Mouse (Mus musculus): ENCODE data around the gene Ugt1a9. TPM values are rescaled to one million over a fixed set of nuclear protein-coding genes. Genes with fewer than 3 reads are reported as not detected.
"Not testable (repeated sequence)": the region's sequence is repeated elsewhere in the genome, so short reads cannot be mapped to it uniquely, and the experiment has no call there.

The Ugt1a9 gene
- polyA plus RNA-seq, 1 experiment, result not detected

GRCm38 (mm10) chr1:88136646-88137045, 66.0 kb downstream of the Ugt1a9 start:
- TF ChIP-seq CTCF (IDR thresholded peaks at IDR 0.05; ENCODE audit: extremely low read depth, insufficient read depth, insufficient read length, insufficient replicate concordance), result no peak
- TF ChIP-seq POLR2A (IDR thresholded peaks at IDR 0.05; ENCODE audit: low read depth, low read length), result no peak
- Histone ChIP-seq H3K27me3 (ENCODE audit: control insufficient read depth, insufficient read depth, low read length) (no peaks in the 10 kb centered on the region), H3K36me3 (ENCODE audit: control insufficient read depth, insufficient read depth, low read length) (no peaks in the 10 kb centered on the region), H3K4me3 (ENCODE audit: extremely low read depth, insufficient read depth, insufficient read length) (no peak overlapping the region), H3K27ac (ENCODE audit: insufficient read depth, low read length) (no peak overlapping the region), H3K4me1 (ENCODE audit: control insufficient read depth, insufficient read depth, insufficient read length) (no peaks in the 10 kb centered on the region)
- 81% methylated on average over 2 of the region's 2 CpGs for WGBS
- DNase-seq (ENCODE audit: low read depth in 1 of 2, low spot score in 2 of 2), result no peak

GRCm38 (mm10) chr1:88137264-88137663, 66.7 kb downstream of the Ugt1a9 start:
- Histone ChIP-seq H3K36me3 (ENCODE audit: control insufficient read depth, insufficient read depth, low read length) (no peaks in the 10 kb centered on the region), H3K27ac (ENCODE audit: insufficient read depth, low read length) (no peak overlapping the region), H3K4me3 (ENCODE audit: extremely low read depth, insufficient read depth, insufficient read length) (no peak overlapping the region), H3K4me1 (ENCODE audit: control insufficient read depth, insufficient read depth, insufficient read length) (no peaks in the 10 kb centered on the region), H3K27me3 (ENCODE audit: control insufficient read depth, insufficient read depth, low read length) (no peaks in the 10 kb centered on the region)
- TF ChIP-seq CTCF (IDR thresholded peaks at IDR 0.05; ENCODE audit: extremely low read depth, insufficient read depth, insufficient read length, insufficient replicate concordance) (no peak), POLR2A (IDR thresholded peaks at IDR 0.05; ENCODE audit: low read depth, low read length) (no peak)
- no peak for DNase-seq (ENCODE audit: low read depth in 1 of 2, low spot score in 2 of 2)
- WGBS, result 89% methylated on average over 3 of the region's 3 CpGs

- Histone ChIP-seq H3K4me1 (ENCODE audit: control insufficient read depth, insufficient read depth, insufficient read length) (no peaks in the 10 kb centered on the region), H3K4me3 (ENCODE audit: extremely low read depth, insufficient read depth, insufficient read length) (no peak overlapping the region), H3K36me3 (ENCODE audit: control insufficient read depth, insufficient read depth, low read length) (no peaks in the 10 kb centered on the region), H3K27me3 (ENCODE audit: control insufficient read depth, insufficient read depth, low read length) (no peaks in the 10 kb centered on the region), H3K27ac (ENCODE audit: insufficient read depth, low read length) (no peak overlapping the region)
- DNase-seq (ENCODE audit: low read depth in 1 of 2, low spot score in 2 of 2), result no peak
- TF ChIP-seq POLR2A (IDR thresholded peaks at IDR 0.05; ENCODE audit: low read depth, low read length) (no peak), CTCF (IDR thresholded peaks at IDR 0.05; ENCODE audit: extremely low read depth, insufficient read depth, insufficient read length, insufficient replicate concordance) (no peak)
- 92% methylated on average over 1 of the region's 1 CpGs for WGBS
Observed at GRCm38 (mm10) chr1:88138145-88138544, 67.5 kb downstream of the Ugt1a9 start.

- H3K36me3 ChIP-seq (ENCODE audit: control insufficient read depth, insufficient read depth, low read length); H3K4me1 ChIP-seq (ENCODE audit: control insufficient read depth, insufficient read depth, insufficient read length); DNase-seq (ENCODE audit: low read depth in 1 of 2, low spot score in 2 of 2); H3K27me3 ChIP-seq (ENCODE audit: control insufficient read depth, insufficient read depth, low read length); H3K27ac ChIP-seq (ENCODE audit: insufficient read depth, low read length); H3K4me3 ChIP-seq (ENCODE audit: extremely low read depth, insufficient read depth, insufficient read length): not testable (repeated sequence)
- WGBS, result 69% methylated on average over 1 of the region's 1 CpGs
Observed at GRCm38 (mm10) chr1:88140492-88140891, 69.9 kb downstream of the Ugt1a9 start.

- WGBS, result 27% methylated on average over 5 of the region's 5 CpGs
- H3K27me3 ChIP-seq (ENCODE audit: control insufficient read depth, insufficient read depth, low read length); H3K4me3 ChIP-seq (ENCODE audit: extremely low read depth, insufficient read depth, insufficient read length); H3K36me3 ChIP-seq (ENCODE audit: control insufficient read depth, insufficient read depth, low read length); H3K27ac ChIP-seq (ENCODE audit: insufficient read depth, low read length); H3K4me1 ChIP-seq (ENCODE audit: control insufficient read depth, insufficient read depth, insufficient read length): not testable (repeated sequence)
- DNase-seq (ENCODE audit: low read depth in 1 of 2, low spot score in 2 of 2), result peak in 1 of 2 experiments; percentile 17
- peak; percentile 26; the same call in 1 of the 2 replicates for TF ChIP-seq CTCF (IDR thresholded peaks at IDR 0.05; ENCODE audit: extremely low read depth, insufficient read depth, insufficient read length, insufficient replicate concordance)
Observed at GRCm38 (mm10) chr1:88143966-88144675, 73.5 kb downstream of the Ugt1a9 start.

GRCm38 (mm10) chr1:88145278-88145677, 74.7 kb downstream of the Ugt1a9 start:
- DNase-seq (ENCODE audit: low read depth in 1 of 2, low spot score in 2 of 2); H3K27ac ChIP-seq (ENCODE audit: insufficient read depth, low read length); H3K4me3 ChIP-seq (ENCODE audit: extremely low read depth, insufficient read depth, insufficient read length); H3K4me1 ChIP-seq (ENCODE audit: control insufficient read depth, insufficient read depth, insufficient read length); H3K27me3 ChIP-seq (ENCODE audit: control insufficient read depth, insufficient read depth, low read length); H3K36me3 ChIP-seq (ENCODE audit: control insufficient read depth, insufficient read depth, low read length): not testable (repeated sequence)
- WGBS, result 81% methylated on average over 2 of the region's 2 CpGs

GRCm38 (mm10) chr1:88150133-88150532, 79.5 kb downstream of the Ugt1a9 start:
- not testable (repeated sequence) for DNase-seq (ENCODE audit: low read depth in 1 of 2, low spot score in 2 of 2); H3K27ac ChIP-seq (ENCODE audit: insufficient read depth, low read length); H3K36me3 ChIP-seq (ENCODE audit: control insufficient read depth, insufficient read depth, low read length); H3K27me3 ChIP-seq (ENCODE audit: control insufficient read depth, insufficient read depth, low read length); H3K4me1 ChIP-seq (ENCODE audit: control insufficient read depth, insufficient read depth, insufficient read length); H3K4me3 ChIP-seq (ENCODE audit: extremely low read depth, insufficient read depth, insufficient read length)
- WGBS, result 91% methylated on average over 2 of the region's 2 CpGs
